ENCODE assay signal across 10 mouse cellular contexts in genomic region chr7:45490822-45491221, GRCm38 (mm10). TPM values are rescaled to one million over a fixed set of nuclear protein-coding genes. Genes with fewer than 3 reads are reported as not detected.
DNase-seq lines count a peak whose midpoint lies in the region; ATAC-seq lines count a peak whose summit lies in the region.
"Had no signal": no experiment of that assay in that cellular context is flagged by ENCODE, and none has a peak within 500 bp of the region (broad histone marks: within the 10 kb centered on the region; RNA-seq: fewer than 3 reads in every experiment).

No protein-coding gene starts in this region.

- no peak overlapping the region for H3K4me3 ChIP-seq in limb, embryonic 11.5 days (ENCODE audit: low read depth, low read length)
- no peak overlapping the region for H3K4me3 ChIP-seq in stomach, embryonic 15.5 days (replicated peaks)
- H3K4me3 ChIP-seq: layer of hippocampus, adult 2 months had no signal

- H3K9me3 ChIP-seq in limb, embryonic 11.5 days (ENCODE audit: control insufficient read depth, low read length) = no peaks in the 10 kb centered on the region
- no peaks in the 10 kb centered on the region for H3K9me3 ChIP-seq in stomach, embryonic 15.5 days

- peak overlapping the region; percentile 24; the same call in 1 of the 2 replicates for H3K4me2 ChIP-seq in limb, embryonic 11.5 days (ENCODE audit: low read depth, severe bottlenecking)
- H3K4me2 ChIP-seq in stomach, embryonic 15.5 days = 0 out of 2 replicates have a peak overlapping the region, but pooled peaks have one; percentile 25

- H3K27ac ChIP-seq in limb, embryonic 11.5 days (replicated peaks; ENCODE audit: low read depth, low read length) = no peak overlapping the region
- peak overlapping the region; percentile 51; the same call in 1 of the 2 replicates for H3K27ac ChIP-seq in stomach, embryonic 15.5 days
- H3K27ac ChIP-seq: layer of hippocampus, adult 2 months had no signal

- peak; percentile 57 for DNase-seq in adrenal gland, postnatal 10 days
- no peak for DNase-seq in adrenal gland, adult 18-20 months (ENCODE audit: low spot score in 2 of 2)
- peak; percentile 10 to 74 for DNase-seq in left cerebral cortex, postnatal 25 days (ENCODE audit: low spot score in 2 of 2)
- DNase-seq in left cerebral cortex, postnatal 10 days (ENCODE audit: extremely low spot score in 1 of 2, low spot score in 2 of 2) = no peak
- DNase-seq in limb, embryonic 11.5 days (ENCODE audit: low spot score) = peak; percentile 49
- no peak for DNase-seq in urinary bladder, postnatal 14 days (ENCODE audit: low spot score)
- DNase-seq in cerebellum, adult 11-12 months = no peak

- no peaks in the 10 kb centered on the region for H3K27me3 ChIP-seq in limb, embryonic 11.5 days (ENCODE audit: control insufficient read depth, insufficient read depth, low read length)
- H3K27me3 ChIP-seq in stomach, embryonic 15.5 days (replicated peaks) = no peaks in the 10 kb centered on the region

- 0 out of 2 replicates have a peak, but pooled peaks have one; percentile 13 for ATAC-seq in limb, embryonic 11.5 days (ENCODE audit: insufficient number of reproducible peaks, low FRiP score, low TSS enrichment, low read depth)
- peak; percentile 27; the same call in 1 of the 2 replicates for ATAC-seq in stomach, embryonic 15.5 days (ENCODE audit: insufficient read depth, low FRiP score, low read depth)

- intact Hi-C loops in left cerebral cortex, postnatal 25 days (cut with DNase I) = no loop called here
- intact Hi-C loops in left cerebral cortex, postnatal 10 days (cut with DNase I) = no loop called here

- H3K36me3 ChIP-seq in limb, embryonic 11.5 days (ENCODE audit: control insufficient read depth, insufficient read depth, low read length) = peaks cover 14% of the 10 kb centered on the region
- peaks cover 32% of the 10 kb centered on the region for H3K36me3 ChIP-seq in stomach, embryonic 15.5 days

- peaks cover 11% of the 10 kb centered on the region; the same call in 1 of the 2 replicates for H3K4me1 ChIP-seq in limb, embryonic 11.5 days (ENCODE audit: control insufficient read depth, insufficient read depth, low read length)
- H3K4me1 ChIP-seq in stomach, embryonic 15.5 days = peaks cover 19% of the 10 kb centered on the region

- H3K9ac ChIP-seq in limb, embryonic 11.5 days (ENCODE audit: low read length) = no peak overlapping the region
- H3K9ac ChIP-seq in stomach, embryonic 15.5 days = no peak overlapping the region

- WGBS in limb, embryonic 11.5 days = 21% methylated on average over 9 of the region's 9 CpGs
- 19% methylated on average over 9 of the region's 9 CpGs for WGBS in stomach, embryonic 15.5 days

RNA-seq across cellular contexts. Expression of gene Dhdh, which starts 2.2 kb away (rescaled TPM):
- 10 to 100 TPM; 42.4 to 47.3 TPM for total RNA-seq in adrenal gland, postnatal 10 days (2021)
- total RNA-seq in adrenal gland, adult 18-20 months (2021) = 10 to 100 TPM; 73.2 to 77.2 TPM
- total RNA-seq in left cerebral cortex, postnatal 25 days (2021) = 1 to 10 TPM; 2.7 to 4.0 TPM
- 1 to 10 TPM; 3.0 to 3.1 TPM for total RNA-seq in left cerebral cortex, postnatal 10 days (2021)
- polyA plus RNA-seq in limb, embryonic 11.5 days (2014; fragmentation: Nextera tagmentation; extraction: Ambion mirVana) = 3.3 and 4.3 TPM in 2 replicates
- 3.5 and 3.7 TPM in 2 replicates for polyA plus RNA-seq in stomach, embryonic 15.5 days (2015; fragmentation: Nextera tagmentation; extraction: Ambion mirVana)

RNA-seq across cellular contexts. Expression of gene Gm45808, which starts 4.2 kb away (rescaled TPM):
- 10 to 100 TPM; 26.0 to 27.9 TPM for total RNA-seq in adrenal gland, postnatal 10 days (2021)
- total RNA-seq in adrenal gland, adult 18-20 months (2021) = 10 to 100 TPM; 42.8 to 43.4 TPM
- total RNA-seq in left cerebral cortex, postnatal 25 days (2021) = under 1 TPM in 1 of 2 experiments, not detected in 1; 0.73 TPM
- not detected for total RNA-seq in left cerebral cortex, postnatal 10 days (2021)
- not detected in 2 replicates for polyA plus RNA-seq in limb, embryonic 11.5 days (2014; fragmentation: Nextera tagmentation; extraction: Ambion mirVana)
- not detected in 2 replicates for polyA plus RNA-seq in stomach, embryonic 15.5 days (2015; fragmentation: Nextera tagmentation; extraction: Ambion mirVana)
- polyA plus RNA-seq: C2C12 had no signal

RNA-seq across cellular contexts. Expression of gene Tulp2, which starts 9.1 kb away (rescaled TPM):
- under 1 TPM; 0.64 to 0.69 TPM for total RNA-seq in adrenal gland, postnatal 10 days (2021)
- total RNA-seq in adrenal gland, adult 18-20 months (2021) = 1 to 10 TPM in 1 of 2 experiments, under 1 TPM in 1; 0.66 to 2.6 TPM
- total RNA-seq in left cerebral cortex, postnatal 25 days (2021) = not detected
- total RNA-seq in left cerebral cortex, postnatal 10 days (2021) = not detected
- polyA plus RNA-seq in limb, embryonic 11.5 days (2014; fragmentation: Nextera tagmentation; extraction: Ambion mirVana) = 1.1 and 1.5 TPM in 2 replicates
- polyA plus RNA-seq in stomach, embryonic 15.5 days (2015; fragmentation: Nextera tagmentation; extraction: Ambion mirVana) = 1.4 and 1.8 TPM in 2 replicates
- total RNA-seq: layer of hippocampus, adult 2 months had no signal
- polyA plus RNA-seq: C2C12 had no signal

RNA-seq across cellular contexts. Expression of gene Nucb1, which starts 19.4 kb away (rescaled TPM):
- total RNA-seq in adrenal gland, postnatal 10 days (2021) = 100 to 1,000 TPM; 175 to 201 TPM
- 100 to 1,000 TPM; 272 to 283 TPM for total RNA-seq in adrenal gland, adult 18-20 months (2021)
- total RNA-seq in left cerebral cortex, postnatal 25 days (2021) = 100 to 1,000 TPM; 103 to 105 TPM
- total RNA-seq in left cerebral cortex, postnatal 10 days (2021) = 100 to 1,000 TPM; 114 to 127 TPM
- polyA plus RNA-seq in limb, embryonic 11.5 days (2014; fragmentation: Nextera tagmentation; extraction: Ambion mirVana) = 116 and 122 TPM in 2 replicates
- 214 and 230 TPM in 2 replicates for polyA plus RNA-seq in stomach, embryonic 15.5 days (2015; fragmentation: Nextera tagmentation; extraction: Ambion mirVana)

RNA-seq across cellular contexts. Expression of gene Bax, which starts 24.1 kb away (rescaled TPM):
- 10 to 100 TPM; 52.7 to 53.6 TPM for total RNA-seq in adrenal gland, postnatal 10 days (2021)
- 10 to 100 TPM; 58.2 to 64.3 TPM for total RNA-seq in adrenal gland, adult 18-20 months (2021)
- total RNA-seq in left cerebral cortex, postnatal 25 days (2021) = 10 to 100 TPM; 67.0 to 69.8 TPM
- total RNA-seq in left cerebral cortex, postnatal 10 days (2021) = 10 to 100 TPM; 86.0 to 93.8 TPM
- polyA plus RNA-seq in limb, embryonic 11.5 days (2014; fragmentation: Nextera tagmentation; extraction: Ambion mirVana) = 186 and 191 TPM in 2 replicates
- 157 and 168 TPM in 2 replicates for polyA plus RNA-seq in stomach, embryonic 15.5 days (2015; fragmentation: Nextera tagmentation; extraction: Ambion mirVana)

Comparison
In these comparisons a context has a peak if more than half of its experiments do, and no peak if none do; other contexts are left out.
1. DNase-seq: peak in adrenal gland, postnatal 10 days (single experiment), left cerebral cortex, postnatal 25 days (2 of 2) and limb, embryonic 11.5 days (single experiment); none in adrenal gland, adult 18-20 months (0 of 2), left cerebral cortex, postnatal 10 days (0 of 2), urinary bladder, postnatal 14 days (single experiment) and cerebellum, adult 11-12 months (single experiment).
2. RNA of gene Dhdh, which starts 2.2 kb away (total RNA-seq): 73.2 to 77.2 TPM in adrenal gland, adult 18-20 months and 42.4 to 47.3 TPM in adrenal gland, postnatal 10 days; 2.7 to 4.0 TPM in left cerebral cortex, postnatal 25 days and 3.0 to 3.1 TPM in left cerebral cortex, postnatal 10 days; every median in the first group is over 4 times any median in the second.
3. RNA of gene Gm45808, which starts 4.2 kb away (total RNA-seq): 42.8 to 43.4 TPM in adrenal gland, adult 18-20 months and 26.0 to 27.9 TPM in adrenal gland, postnatal 10 days; 0.73 TPM in left cerebral cortex, postnatal 25 days and not detected in left cerebral cortex, postnatal 10 days; every median in the first group is over 10 times any median in the second.